Mouse (Mus musculus): ENCODE results near the gene Fkbp1a.

DNA sequence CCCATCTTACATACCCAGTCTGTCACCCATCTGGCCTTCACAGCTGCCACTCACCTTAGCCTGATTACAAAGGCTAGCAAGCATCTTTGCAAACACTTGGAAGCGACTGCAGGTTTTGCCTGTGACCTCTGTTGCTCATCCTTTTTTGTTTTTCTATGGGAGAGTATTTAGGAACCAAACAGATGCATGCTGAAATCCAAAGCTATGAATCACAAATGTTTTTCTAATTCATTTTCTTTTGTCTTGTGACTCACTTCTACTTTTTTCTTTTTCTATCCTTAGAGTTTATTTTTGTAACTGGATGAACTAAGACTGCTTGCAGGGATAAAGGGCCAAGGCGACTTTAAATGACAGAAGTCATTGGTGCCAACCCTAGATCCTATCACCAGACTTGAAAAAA lies 16.8 kb upstream of the Fkbp1a start:
- TF ChIP-seq CTCF (IDR thresholded peaks at IDR 0.05) (no peak), EP300 (IDR thresholded peaks at IDR 0.05) (no peak)

Measured in lung, postnatal 0 days (tissue).